Mouse (Mus musculus): ENCODE results near the gene Zfp128. TPM values are rescaled to one million over a fixed set of nuclear protein-coding genes. Genes with fewer than 3 reads are reported as not detected.

The Zfp128 gene
- polyA plus RNA-seq, 1 experiment from 2014 or later: 7.8 TPM

DNA sequence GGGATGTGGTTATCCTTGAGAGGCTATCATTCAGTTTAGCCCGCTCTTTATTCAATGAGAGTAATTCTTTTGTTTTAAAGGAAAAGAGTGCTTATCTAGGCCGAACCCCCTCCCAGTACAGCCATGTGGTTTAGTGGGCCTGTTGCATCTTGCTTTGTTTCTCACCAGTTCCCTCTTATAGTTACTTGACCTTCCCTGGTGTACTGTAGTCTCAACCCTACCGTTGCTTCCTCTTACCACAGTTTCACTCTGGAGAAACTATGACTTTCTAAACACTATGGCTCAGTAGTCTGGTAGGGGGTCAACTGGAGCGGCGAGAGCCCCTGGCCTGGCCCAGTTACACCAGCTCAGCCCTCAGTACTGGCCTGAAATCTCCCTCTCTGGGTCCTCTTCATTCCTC, 6.6 kb downstream of the Zfp128 start:
- ATAC-seq (ENCODE audit: low FRiP score): no peak

DNA sequence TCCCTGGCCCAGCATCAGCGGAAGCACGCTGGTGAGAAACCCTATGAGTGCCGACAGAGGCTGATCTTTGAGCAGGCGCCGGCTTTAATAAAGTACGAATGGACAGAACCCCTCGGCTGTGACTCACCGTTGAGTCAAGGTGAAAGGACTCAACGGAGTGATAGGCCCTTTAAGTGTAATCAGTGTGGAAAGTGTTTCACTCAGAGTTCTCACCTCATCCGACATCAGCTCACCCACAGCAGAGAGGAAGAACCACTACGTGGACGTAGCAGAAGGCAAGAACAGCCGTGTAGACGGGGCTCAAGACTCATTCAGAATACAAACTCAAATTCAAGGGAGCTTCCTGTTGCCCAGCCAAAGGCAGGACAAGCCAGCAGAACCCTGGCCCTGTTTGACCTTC, 10.0 kb downstream of the Zfp128 start:
- Histone ChIP-seq H3K4me3 (replicated peaks; ENCODE audit: low read length) (no peak overlapping the region), H3K4me2 (replicated peaks) (no peak overlapping the region), H3K4me1 (replicated peaks; ENCODE audit: control insufficient read depth, insufficient read depth, low read length) (no peaks in the 10 kb centered on the region), H3K9ac (no peak overlapping the region), H3K27ac (no peak overlapping the region), H3K9me3 (ENCODE audit: control insufficient read depth, low read length) (no peaks in the 10 kb centered on the region), H3K27me3 (ENCODE audit: control insufficient read depth, insufficient read depth, low read length) (no peaks in the 10 kb centered on the region), H3K36me3 (replicated peaks; ENCODE audit: control insufficient read depth, insufficient read depth) (peaks cover 63% of the 10 kb centered on the region)
- ATAC-seq (ENCODE audit: low FRiP score) (no peak), DNase-seq (ENCODE audit: low spot score) (no peak)
- 92% methylated on average over 14 of the region's 14 CpGs for WGBS

More for the DNA sequence above, 6.6 kb downstream of the Zfp128 start:
- peaks cover 82% of the 10 kb centered on the region for H3K36me3 ChIP-seq (replicated peaks; ENCODE audit: control insufficient read depth, insufficient read depth)
- H3K9me3 ChIP-seq (ENCODE audit: control insufficient read depth, low read length): no peaks in the 10 kb centered on the region
- no peaks in the 10 kb centered on the region for H3K27me3 ChIP-seq (ENCODE audit: control insufficient read depth, insufficient read depth, low read length)
- H3K4me2 ChIP-seq (replicated peaks): no peak overlapping the region
- H3K27ac ChIP-seq: no peak overlapping the region
- peaks cover 3% of the 10 kb centered on the region for H3K4me1 ChIP-seq (replicated peaks; ENCODE audit: control insufficient read depth, insufficient read depth, low read length)
- no peak for DNase-seq (ENCODE audit: low spot score)
- 96% methylated on average over 5 of the region's 5 CpGs for WGBS
- no peak overlapping the region for H3K9ac ChIP-seq
- no peak overlapping the region for H3K4me3 ChIP-seq (replicated peaks; ENCODE audit: low read length)

DNA sequence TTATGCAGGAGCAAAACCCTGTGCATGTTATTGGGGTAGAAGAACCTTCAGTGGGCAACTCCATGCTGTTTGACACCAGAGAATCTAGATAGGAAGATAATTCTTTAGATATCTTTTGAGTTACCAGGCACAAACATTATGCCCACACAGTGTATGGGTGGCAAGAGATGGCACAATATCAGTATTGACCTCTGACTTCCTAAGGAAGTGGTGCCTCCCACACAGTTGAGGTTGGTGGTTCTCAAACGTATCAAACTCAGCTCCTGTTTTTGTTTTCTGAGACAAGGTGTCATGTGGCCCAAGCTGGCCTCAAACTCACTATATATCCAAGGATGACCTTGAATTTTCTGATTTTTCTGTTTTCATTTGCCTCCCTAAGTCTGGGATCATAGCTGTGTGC, 10.4 kb downstream of the Zfp128 start:
- 85% methylated on average over 1 of the region's 1 CpGs for WGBS
- DNase-seq (ENCODE audit: low spot score): no peak
- ATAC-seq (ENCODE audit: low FRiP score): no peak

DNA sequence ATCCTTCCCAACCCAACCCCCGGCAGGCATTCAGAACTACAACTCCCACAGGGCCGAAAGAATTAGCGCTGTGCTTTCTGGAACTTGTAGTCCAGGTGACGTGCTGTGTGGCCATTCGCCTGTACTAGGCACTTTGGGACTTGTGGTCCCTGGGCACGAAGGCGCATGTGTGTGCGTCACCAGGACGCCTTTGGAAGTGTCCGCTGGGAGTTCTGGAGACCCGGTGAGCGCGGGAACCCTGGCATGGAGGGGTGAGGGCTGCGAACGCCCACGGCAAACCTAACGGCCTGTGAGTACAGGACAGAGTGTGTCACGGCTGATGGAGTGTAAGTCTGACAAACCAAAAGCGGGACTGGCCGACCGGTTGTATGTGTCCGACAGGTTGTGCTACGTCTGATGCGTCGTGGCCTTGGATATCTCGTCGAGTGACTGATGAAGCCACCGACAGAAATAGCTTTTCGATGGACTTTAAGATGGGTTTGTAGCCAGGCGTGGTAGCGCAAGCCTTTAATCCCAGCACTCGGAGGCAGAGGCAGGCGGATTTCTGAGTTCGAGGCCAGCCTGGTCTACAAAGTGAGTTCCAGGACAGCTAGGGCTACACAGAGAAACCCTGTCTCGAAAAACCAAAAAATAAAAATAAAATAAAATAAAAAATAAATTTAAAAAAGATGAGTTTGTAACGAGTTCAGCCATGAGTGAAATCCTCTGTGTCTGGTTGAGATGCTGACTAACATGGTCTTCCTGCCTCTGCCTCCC, 16.9 kb downstream of the Zfp128 start, which contains the start of gene Zscan22:
TSS of gene Zscan22 (plus strand) at position 161 of the 756 bp plus-strand sequence.
- no peaks in the 10 kb centered on the region; the same call in 1 of the 2 replicates for H3K36me3 ChIP-seq (replicated peaks; ENCODE audit: control insufficient read depth, insufficient read depth)
- H3K4me1 ChIP-seq (replicated peaks; ENCODE audit: control insufficient read depth, insufficient read depth, low read length): peaks cover 9% of the 10 kb centered on the region
- H3K27me3 ChIP-seq (ENCODE audit: control insufficient read depth, insufficient read depth, low read length): no peaks in the 10 kb centered on the region
- H3K4me3 ChIP-seq (replicated peaks; ENCODE audit: low read length): peak within 1 kb of the TSS; percentile 61
- H3K9ac ChIP-seq: peak within 1 kb of the TSS; percentile 68
- ATAC-seq (ENCODE audit: low FRiP score) (peak; percentile 99), DNase-seq (ENCODE audit: low spot score) (peak; percentile 96)
- H3K9me3 ChIP-seq (ENCODE audit: control insufficient read depth, low read length): no peaks in the 10 kb centered on the region
- no peak within 1 kb of the TSS for H3K27ac ChIP-seq
- 8% methylated on average over 36 of the region's 36 CpGs for WGBS
- peak within 1 kb of the TSS; percentile 49 for H3K4me2 ChIP-seq (replicated peaks)

More for the DNA sequence above, 10.4 kb downstream of the Zfp128 start:
- no peak overlapping the region for H3K4me3 ChIP-seq (replicated peaks; ENCODE audit: low read length)
- no peak overlapping the region for H3K4me2 ChIP-seq (replicated peaks)
- H3K36me3 ChIP-seq (replicated peaks; ENCODE audit: control insufficient read depth, insufficient read depth): peaks cover 59% of the 10 kb centered on the region
- H3K27ac ChIP-seq: no peak overlapping the region
- no peak overlapping the region for H3K9ac ChIP-seq
- H3K27me3 ChIP-seq (ENCODE audit: control insufficient read depth, insufficient read depth, low read length): no peaks in the 10 kb centered on the region
- H3K4me1 ChIP-seq (replicated peaks; ENCODE audit: control insufficient read depth, insufficient read depth, low read length): no peaks in the 10 kb centered on the region
- H3K9me3 ChIP-seq (ENCODE audit: control insufficient read depth, low read length): no peaks in the 10 kb centered on the region

DNA sequence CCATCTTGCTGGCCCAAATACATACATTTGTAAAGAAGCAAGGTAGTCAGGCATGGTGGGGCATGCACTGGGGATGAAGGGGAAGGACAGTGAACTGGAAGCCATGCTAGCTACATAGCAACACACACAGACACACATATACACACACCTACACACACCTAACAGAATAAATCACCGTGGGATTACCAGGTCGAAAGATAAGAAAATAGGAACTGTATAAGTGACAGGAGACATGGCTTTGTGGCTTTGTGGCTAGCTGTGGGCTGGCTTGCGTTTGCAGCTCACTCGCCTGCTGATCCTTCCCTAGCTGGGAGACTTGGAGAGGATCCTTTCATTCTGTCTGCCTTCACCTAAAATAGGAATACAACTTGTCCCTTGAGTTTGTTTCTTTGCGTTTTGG, 20.5 kb downstream of the Zfp128 start:
- Histone ChIP-seq H3K4me3 (replicated peaks; ENCODE audit: low read length) (no peak overlapping the region), H3K4me1 (replicated peaks; ENCODE audit: control insufficient read depth, insufficient read depth, low read length) (peaks cover 9% of the 10 kb centered on the region), H3K9me3 (ENCODE audit: control insufficient read depth, low read length) (no peaks in the 10 kb centered on the region), H3K4me2 (replicated peaks) (no peak overlapping the region), H3K9ac (no peak overlapping the region), H3K27ac (no peak overlapping the region), H3K27me3 (ENCODE audit: control insufficient read depth, insufficient read depth, low read length) (no peaks in the 10 kb centered on the region), H3K36me3 (replicated peaks; ENCODE audit: control insufficient read depth, insufficient read depth) (peaks cover 29% of the 10 kb centered on the region)
- WGBS: 93% methylated on average over 5 of the region's 5 CpGs
- ATAC-seq (ENCODE audit: low FRiP score) (no peak), DNase-seq (ENCODE audit: low spot score) (no peak)

DNA sequence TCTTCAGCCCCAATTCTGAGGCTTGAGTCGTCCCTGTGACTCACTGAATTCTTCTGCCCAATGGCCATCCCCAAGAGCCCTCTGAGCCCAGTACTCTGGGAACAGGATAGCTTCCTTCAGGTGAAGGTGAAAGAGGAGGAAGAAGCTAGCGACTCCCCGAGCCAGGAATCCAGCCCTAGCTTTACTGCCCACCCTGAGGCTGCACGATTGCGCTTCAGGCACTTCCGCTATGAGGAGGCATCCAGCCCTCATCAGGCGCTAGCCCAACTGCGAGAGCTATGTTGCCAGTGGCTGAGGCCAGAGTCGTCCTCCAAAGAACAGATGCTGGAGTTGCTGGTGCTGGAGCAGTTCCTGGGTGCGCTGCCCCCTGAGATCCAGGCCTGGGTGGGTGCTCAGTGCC, 22.6 kb downstream of the Zfp128 start:
- DNase-seq (ENCODE audit: low spot score): no peak
- no peaks in the 10 kb centered on the region for H3K27me3 ChIP-seq (ENCODE audit: control insufficient read depth, insufficient read depth, low read length)
- peaks cover 50% of the 10 kb centered on the region for H3K36me3 ChIP-seq (replicated peaks; ENCODE audit: control insufficient read depth, insufficient read depth)
- 55% methylated on average over 10 of the region's 10 CpGs for WGBS
- peaks cover 4% of the 10 kb centered on the region for H3K4me1 ChIP-seq (replicated peaks; ENCODE audit: control insufficient read depth, insufficient read depth, low read length)
- no peaks in the 10 kb centered on the region for H3K9me3 ChIP-seq (ENCODE audit: control insufficient read depth, low read length)
- no peak overlapping the region for H3K9ac ChIP-seq
- H3K4me3 ChIP-seq (replicated peaks; ENCODE audit: low read length): no peak overlapping the region
- H3K4me2 ChIP-seq (replicated peaks): no peak overlapping the region
- ATAC-seq (ENCODE audit: low FRiP score): no peak
- no peak overlapping the region for H3K27ac ChIP-seq

DNA sequence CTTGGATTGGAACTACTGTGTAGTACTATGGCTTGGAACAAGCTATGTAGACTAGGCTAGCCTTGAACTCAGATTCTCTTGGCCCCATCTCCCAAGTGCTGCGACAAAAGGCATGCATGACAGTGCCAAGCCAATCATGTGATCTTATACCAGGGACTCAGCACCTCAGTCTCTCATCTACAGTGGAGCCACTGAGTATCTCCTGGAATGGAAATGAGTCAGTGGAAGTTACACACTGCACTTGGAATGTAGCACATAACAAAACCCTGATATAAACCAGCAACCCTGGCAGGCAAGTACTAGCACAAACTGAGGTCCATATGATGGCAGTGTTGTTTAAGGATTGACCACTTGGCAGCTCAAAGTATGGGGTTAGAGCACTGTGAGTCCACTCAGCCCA, 24.2 kb downstream of the Zfp128 start:
- Histone ChIP-seq H3K9me3 (ENCODE audit: control insufficient read depth, low read length) (no peaks in the 10 kb centered on the region), H3K27ac (no peak overlapping the region), H3K27me3 (ENCODE audit: control insufficient read depth, insufficient read depth, low read length) (no peaks in the 10 kb centered on the region), H3K9ac (no peak overlapping the region), H3K36me3 (replicated peaks; ENCODE audit: control insufficient read depth, insufficient read depth) (peaks cover 56% of the 10 kb centered on the region), H3K4me2 (replicated peaks) (no peak overlapping the region), H3K4me1 (replicated peaks; ENCODE audit: control insufficient read depth, insufficient read depth, low read length) (no peaks in the 10 kb centered on the region; the same call in 1 of the 2 replicates), H3K4me3 (replicated peaks; ENCODE audit: low read length) (no peak overlapping the region)
- 100% methylated on average over 1 of the region's 1 CpGs for WGBS
- no peak for ATAC-seq (ENCODE audit: low FRiP score)
- no peak for DNase-seq (ENCODE audit: low spot score)

DNA sequence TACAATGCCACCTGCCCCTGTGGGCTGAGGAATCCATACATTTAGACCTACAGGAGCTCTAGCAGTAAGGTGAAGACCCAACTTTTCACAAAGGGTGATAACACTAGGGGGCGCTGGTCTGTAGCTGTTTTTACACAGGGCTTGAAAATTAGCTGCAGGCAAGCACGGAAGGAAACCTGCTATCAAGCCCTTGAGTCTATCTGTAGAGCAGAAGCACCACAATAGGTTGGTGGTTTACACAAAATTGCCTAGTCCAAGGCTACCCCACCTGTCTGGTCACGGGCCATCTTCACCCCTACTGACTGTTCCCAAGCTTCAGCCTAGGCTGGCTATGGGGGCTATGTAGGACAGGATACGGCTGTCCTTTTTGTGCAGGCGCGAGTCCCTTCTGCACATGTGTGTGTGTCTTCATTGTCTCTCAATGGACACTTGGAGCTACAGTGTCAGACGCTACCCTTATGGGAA, 28.6 kb downstream of the Zfp128 start:
- no peaks in the 10 kb centered on the region; the same call in 1 of the 2 replicates for H3K4me1 ChIP-seq (replicated peaks; ENCODE audit: control insufficient read depth, insufficient read depth, low read length)
- peak overlapping the region; percentile 42 for H3K4me3 ChIP-seq (replicated peaks; ENCODE audit: low read length)
- H3K9ac ChIP-seq: peak overlapping the region; percentile 63
- H3K27me3 ChIP-seq (ENCODE audit: control insufficient read depth, insufficient read depth, low read length): no peaks in the 10 kb centered on the region
- no peaks in the 10 kb centered on the region for H3K9me3 ChIP-seq (ENCODE audit: control insufficient read depth, low read length)
- DNase-seq (ENCODE audit: low spot score) (peak; percentile 67), ATAC-seq (ENCODE audit: low FRiP score) (peak; percentile 40; the same call in 1 of the 2 replicates)
- peak overlapping the region; percentile 57 for H3K4me2 ChIP-seq (replicated peaks)
- H3K36me3 ChIP-seq (replicated peaks; ENCODE audit: control insufficient read depth, insufficient read depth): peaks cover 42% of the 10 kb centered on the region
- H3K27ac ChIP-seq: peak overlapping the region; percentile 92
- WGBS: 41% methylated on average over 7 of the region's 7 CpGs

DNA sequence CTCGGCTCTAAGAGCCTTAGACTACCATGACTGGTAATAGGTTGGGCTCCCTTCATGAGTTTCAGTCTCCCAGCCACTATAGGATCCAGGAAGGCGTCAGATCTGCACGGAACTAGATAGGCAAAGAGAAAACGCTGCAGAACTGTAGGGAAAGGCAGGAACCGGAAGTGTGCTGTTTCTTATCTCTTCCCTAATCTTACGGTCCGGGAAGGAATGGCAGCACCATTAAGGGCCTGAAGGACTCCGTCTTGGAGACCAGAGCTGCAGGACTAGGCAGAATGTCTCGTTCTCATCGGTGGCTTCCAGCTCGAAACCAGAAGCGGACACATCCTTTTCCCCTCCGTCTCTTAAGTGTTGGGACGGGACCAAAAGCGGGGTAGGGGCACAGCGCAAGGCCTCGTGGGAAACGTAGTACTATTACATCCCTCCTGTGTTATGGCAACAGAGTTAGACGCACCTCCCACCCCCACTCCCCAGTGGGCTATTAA, 29.2 kb downstream of the Zfp128 start:
- peaks cover 37% of the 10 kb centered on the region for H3K36me3 ChIP-seq (replicated peaks; ENCODE audit: control insufficient read depth, insufficient read depth)
- DNase-seq (ENCODE audit: low spot score) (peak; percentile 75), ATAC-seq (ENCODE audit: low FRiP score) (peak; percentile 80)
- H3K4me3 ChIP-seq (replicated peaks; ENCODE audit: low read length): peak overlapping the region; percentile 42
- peak overlapping the region; percentile 63 for H3K9ac ChIP-seq
- WGBS: 8% methylated on average over 19 of the region's 19 CpGs
- no peaks in the 10 kb centered on the region for H3K27me3 ChIP-seq (ENCODE audit: control insufficient read depth, insufficient read depth, low read length)
- peak overlapping the region; percentile 57 for H3K4me2 ChIP-seq (replicated peaks)
- H3K4me1 ChIP-seq (replicated peaks; ENCODE audit: control insufficient read depth, insufficient read depth, low read length): no peaks in the 10 kb centered on the region; the same call in 1 of the 2 replicates
- no peaks in the 10 kb centered on the region for H3K9me3 ChIP-seq (ENCODE audit: control insufficient read depth, low read length)
- peak overlapping the region; percentile 92 for H3K27ac ChIP-seq

Data from hindbrain, embryonic 14.5 days (tissue).